Mouse (Mus musculus): ENCODE results near the gene Galc. TPM values are rescaled to one million over a fixed set of nuclear protein-coding genes. Genes with fewer than 3 reads are reported as not detected.

Galc gene
- polyA plus RNA-seq, 1 experiment from 2014 or later, result 13.9 TPM

GRCm38 (mm10) chr12:98265697-98266096, 6.4 kb upstream of the Galc start:
- no peaks in the 10 kb centered on the region for H3K9me3 ChIP-seq (ENCODE audit: control insufficient read depth, low read length)
- no peaks in the 10 kb centered on the region for H3K4me1 ChIP-seq (ENCODE audit: control insufficient read depth, insufficient read depth, low read length)
- ATAC-seq (ENCODE audit: low FRiP score, low TSS enrichment) (no peak), DNase-seq (no peak)
- WGBS, result 87% methylated on average over 9 of the region's 9 CpGs
- H3K9ac ChIP-seq (replicated peaks; ENCODE audit: low read length), result no peak overlapping the region
- H3K27ac ChIP-seq (replicated peaks; ENCODE audit: low read depth, low read length), result no peak overlapping the region
- H3K27me3 ChIP-seq (ENCODE audit: control insufficient read depth, insufficient read depth, low read length), result no peaks in the 10 kb centered on the region
- H3K4me2 ChIP-seq (ENCODE audit: low read length), result no peak overlapping the region
- no peak overlapping the region for H3K4me3 ChIP-seq (replicated peaks; ENCODE audit: low read depth, low read length)
- H3K36me3 ChIP-seq (ENCODE audit: control insufficient read depth, insufficient read depth, low read length), result no peaks in the 10 kb centered on the region

GRCm38 (mm10) chr12:98259518-98259852, 226 bp upstream of the Galc start:
- Histone ChIP-seq H3K9me3 (ENCODE audit: control insufficient read depth, low read length) (no peaks in the 10 kb centered on the region), H3K4me1 (ENCODE audit: control insufficient read depth, insufficient read depth, low read length) (peaks cover 4% of the 10 kb centered on the region; the same call in 1 of the 2 replicates), H3K36me3 (ENCODE audit: control insufficient read depth, insufficient read depth, low read length) (no peaks in the 10 kb centered on the region), H3K9ac (replicated peaks; ENCODE audit: low read length) (peak overlapping the region; percentile 94), H3K4me2 (ENCODE audit: low read length) (peak overlapping the region; percentile 70), H3K27ac (replicated peaks; ENCODE audit: low read depth, low read length) (peak overlapping the region; percentile 96), H3K4me3 (replicated peaks; ENCODE audit: low read depth, low read length) (peak overlapping the region; percentile 68), H3K27me3 (ENCODE audit: control insufficient read depth, insufficient read depth, low read length) (no peaks in the 10 kb centered on the region)
- WGBS, result 5% methylated on average over 12 of the region's 12 CpGs
- ATAC-seq (ENCODE audit: low FRiP score, low TSS enrichment) (peak; percentile 46), DNase-seq (no peak)

- no peak for ATAC-seq (ENCODE audit: low FRiP score, low TSS enrichment)
- no peaks in the 10 kb centered on the region for H3K9me3 ChIP-seq (ENCODE audit: control insufficient read depth, low read length)
- no peak for DNase-seq
- WGBS, result under 1% methylated on average over 8 of the region's 8 CpGs
- H3K27me3 ChIP-seq (ENCODE audit: control insufficient read depth, insufficient read depth, low read length), result no peaks in the 10 kb centered on the region
- peak overlapping the region; percentile 68 for H3K4me3 ChIP-seq (replicated peaks; ENCODE audit: low read depth, low read length)
- H3K4me1 ChIP-seq (ENCODE audit: control insufficient read depth, insufficient read depth, low read length), result peaks cover 4% of the 10 kb centered on the region; the same call in 1 of the 2 replicates
- peak overlapping the region; percentile 94 for H3K9ac ChIP-seq (replicated peaks; ENCODE audit: low read length)
- H3K27ac ChIP-seq (replicated peaks; ENCODE audit: low read depth, low read length), result peak overlapping the region; percentile 96
- H3K4me2 ChIP-seq (ENCODE audit: low read length), result peak overlapping the region; percentile 70
- no peaks in the 10 kb centered on the region for H3K36me3 ChIP-seq (ENCODE audit: control insufficient read depth, insufficient read depth, low read length)
These were observed 851 bp downstream of the Galc start for GRCm38 (mm10) chr12:98258371-98258844.

- H3K27me3 ChIP-seq (ENCODE audit: control insufficient read depth, insufficient read depth, low read length), result no peaks in the 10 kb centered on the region
- no peak overlapping the region for H3K4me2 ChIP-seq (ENCODE audit: low read length)
- H3K9ac ChIP-seq (replicated peaks; ENCODE audit: low read length), result no peak overlapping the region
- no peak overlapping the region for H3K4me3 ChIP-seq (replicated peaks; ENCODE audit: low read depth, low read length)
- 89% methylated on average over 13 of the region's 13 CpGs for WGBS
- peaks cover 11% of the 10 kb centered on the region; the same call in 1 of the 2 replicates for H3K36me3 ChIP-seq (ENCODE audit: control insufficient read depth, insufficient read depth, low read length)
- DNase-seq, result no peak
- no peak for ATAC-seq (ENCODE audit: low FRiP score, low TSS enrichment)
- H3K9me3 ChIP-seq (ENCODE audit: control insufficient read depth, low read length), result no peaks in the 10 kb centered on the region
- no peak overlapping the region for H3K27ac ChIP-seq (replicated peaks; ENCODE audit: low read depth, low read length)
- H3K4me1 ChIP-seq (ENCODE audit: control insufficient read depth, insufficient read depth, low read length), result peaks cover 4% of the 10 kb centered on the region; the same call in 1 of the 2 replicates
These were observed 3.8 kb downstream of the Galc start for GRCm38 (mm10) chr12:98255373-98255995.

DNA sequence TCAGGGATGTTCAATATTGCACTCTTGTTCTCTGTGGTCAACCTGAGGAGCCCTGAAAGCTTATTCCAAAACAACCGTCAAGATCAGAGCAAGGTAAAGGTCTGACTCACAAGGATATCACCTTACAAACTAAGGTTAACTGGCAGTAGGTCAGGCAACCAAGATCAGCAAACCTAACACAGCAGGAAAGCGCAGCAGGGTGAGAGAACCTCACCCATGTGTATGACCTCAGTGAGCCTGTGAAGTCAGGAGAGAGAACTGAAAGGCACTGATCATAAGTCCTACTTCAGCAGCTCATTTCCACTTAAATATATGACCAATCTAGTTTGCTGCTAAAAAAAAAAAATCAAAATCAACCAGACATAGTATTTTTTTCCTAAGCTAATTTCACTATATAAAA, 6.8 kb downstream of the Galc start:
- Histone ChIP-seq H3K4me3 (replicated peaks; ENCODE audit: low read depth, low read length) (no peak overlapping the region), H3K4me1 (ENCODE audit: control insufficient read depth, insufficient read depth, low read length) (no peaks in the 10 kb centered on the region), H3K9me3 (ENCODE audit: control insufficient read depth, low read length) (no peaks in the 10 kb centered on the region), H3K4me2 (ENCODE audit: low read length) (no peak overlapping the region), H3K27ac (replicated peaks; ENCODE audit: low read depth, low read length) (no peak overlapping the region), H3K36me3 (ENCODE audit: control insufficient read depth, insufficient read depth, low read length) (peaks cover 15% of the 10 kb centered on the region; the same call in 1 of the 2 replicates), H3K27me3 (ENCODE audit: control insufficient read depth, insufficient read depth, low read length) (no peaks in the 10 kb centered on the region), H3K9ac (replicated peaks; ENCODE audit: low read length) (no peak overlapping the region)
- DNase-seq (no peak), ATAC-seq (ENCODE audit: low FRiP score, low TSS enrichment) (no peak)
- WGBS, result 84% methylated on average over 2 of the region's 2 CpGs

DNA sequence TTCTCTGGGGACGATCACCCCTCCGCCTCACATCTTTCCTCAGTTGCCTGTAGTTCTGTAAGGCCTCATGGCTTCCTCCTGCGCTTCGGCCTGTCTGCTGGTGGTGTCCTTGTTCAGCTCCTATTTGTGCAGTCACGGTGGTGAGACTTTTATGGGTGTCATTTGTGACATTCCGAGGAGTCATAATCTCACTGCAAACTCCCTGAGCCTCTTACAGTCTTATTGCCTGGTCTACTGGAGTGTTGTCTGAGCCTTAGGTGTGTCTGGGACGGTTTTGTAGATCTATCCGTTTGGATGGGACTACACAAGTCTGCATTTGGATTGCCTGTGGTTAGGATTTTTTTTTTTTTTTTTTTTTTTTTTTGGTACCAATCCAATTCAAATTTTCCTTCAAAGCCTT, 8.9 kb downstream of the Galc start:
- no peaks in the 10 kb centered on the region for H3K9me3 ChIP-seq (ENCODE audit: control insufficient read depth, low read length)
- WGBS, result 93% methylated on average over 8 of the region's 8 CpGs
- no peak overlapping the region for H3K4me3 ChIP-seq (replicated peaks; ENCODE audit: low read depth, low read length)
- no peak for DNase-seq
- no peak overlapping the region for H3K27ac ChIP-seq (replicated peaks; ENCODE audit: low read depth, low read length)
- no peak for ATAC-seq (ENCODE audit: low FRiP score, low TSS enrichment)
- no peaks in the 10 kb centered on the region for H3K4me1 ChIP-seq (ENCODE audit: control insufficient read depth, insufficient read depth, low read length)
- H3K27me3 ChIP-seq (ENCODE audit: control insufficient read depth, insufficient read depth, low read length), result no peaks in the 10 kb centered on the region
- no peak overlapping the region for H3K9ac ChIP-seq (replicated peaks; ENCODE audit: low read length)
- H3K4me2 ChIP-seq (ENCODE audit: low read length), result no peak overlapping the region
- H3K36me3 ChIP-seq (ENCODE audit: control insufficient read depth, insufficient read depth, low read length), result peaks cover 15% of the 10 kb centered on the region; the same call in 1 of the 2 replicates

DNA sequence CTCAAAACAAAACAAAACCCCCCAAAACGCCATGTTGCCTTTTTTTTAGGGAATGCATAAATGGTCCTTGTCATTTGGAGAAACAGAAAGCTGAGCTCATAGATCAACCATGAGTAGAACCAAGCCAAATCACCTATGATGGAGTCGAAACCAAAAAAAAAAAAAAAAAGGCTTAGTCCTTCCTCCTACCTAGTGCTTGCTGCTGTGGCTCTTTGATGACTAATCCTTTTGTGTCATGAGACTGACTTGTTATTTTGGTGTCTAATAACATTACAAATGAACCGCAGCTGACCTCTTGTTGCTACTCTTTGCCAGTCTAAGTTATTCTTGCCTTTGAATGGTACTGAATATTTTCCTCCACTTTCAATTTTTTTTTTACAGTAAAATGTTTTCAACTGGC, 9.6 kb downstream of the Galc start:
- peaks cover 15% of the 10 kb centered on the region; the same call in 1 of the 2 replicates for H3K36me3 ChIP-seq (ENCODE audit: control insufficient read depth, insufficient read depth, low read length)
- H3K27ac ChIP-seq (replicated peaks; ENCODE audit: low read depth, low read length), result no peak overlapping the region
- DNase-seq, result no peak
- WGBS, result 72% methylated on average over 3 of the region's 3 CpGs
- no peaks in the 10 kb centered on the region for H3K27me3 ChIP-seq (ENCODE audit: control insufficient read depth, insufficient read depth, low read length)
- no peak overlapping the region for H3K4me3 ChIP-seq (replicated peaks; ENCODE audit: low read depth, low read length)
- H3K9me3 ChIP-seq (ENCODE audit: control insufficient read depth, low read length), result no peaks in the 10 kb centered on the region
- no peak overlapping the region for H3K4me2 ChIP-seq (ENCODE audit: low read length)
- no peak overlapping the region for H3K9ac ChIP-seq (replicated peaks; ENCODE audit: low read length)
- no peak for ATAC-seq (ENCODE audit: low FRiP score, low TSS enrichment)
- H3K4me1 ChIP-seq (ENCODE audit: control insufficient read depth, insufficient read depth, low read length), result no peaks in the 10 kb centered on the region

DNA sequence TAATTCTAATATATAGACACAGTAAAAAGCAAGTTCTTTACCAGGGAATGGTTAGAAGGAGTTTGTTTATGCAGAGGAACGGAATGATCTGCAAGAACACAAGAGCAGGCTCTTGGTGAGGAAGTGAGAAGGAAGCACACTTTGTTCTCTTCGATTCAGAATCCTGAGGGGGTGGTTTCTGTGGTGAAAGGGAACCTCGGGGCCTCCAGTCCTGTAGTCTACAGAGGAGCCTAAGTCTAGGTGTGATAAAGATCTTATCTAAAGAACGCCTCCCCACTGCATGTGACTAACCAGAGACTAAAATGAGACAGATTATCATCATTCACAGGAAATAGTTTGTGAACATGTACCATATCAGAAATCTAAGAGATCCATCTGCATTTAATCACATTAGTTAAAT, 12.4 kb downstream of the Galc start:
- no peak for DNase-seq
- Histone ChIP-seq H3K9me3 (ENCODE audit: control insufficient read depth, low read length) (no peaks in the 10 kb centered on the region), H3K4me3 (replicated peaks; ENCODE audit: low read depth, low read length) (no peak overlapping the region), H3K27me3 (ENCODE audit: control insufficient read depth, insufficient read depth, low read length) (no peaks in the 10 kb centered on the region), H3K4me2 (ENCODE audit: low read length) (no peak overlapping the region), H3K27ac (replicated peaks; ENCODE audit: low read depth, low read length) (no peak overlapping the region), H3K36me3 (ENCODE audit: control insufficient read depth, insufficient read depth, low read length) (peaks cover 12% of the 10 kb centered on the region; the same call in 1 of the 2 replicates), H3K4me1 (ENCODE audit: control insufficient read depth, insufficient read depth, low read length) (no peaks in the 10 kb centered on the region), H3K9ac (replicated peaks; ENCODE audit: low read length) (no peak overlapping the region)
- 90% methylated on average over 4 of the region's 4 CpGs for WGBS
- ATAC-seq (ENCODE audit: low FRiP score, low TSS enrichment), result no peak

DNA sequence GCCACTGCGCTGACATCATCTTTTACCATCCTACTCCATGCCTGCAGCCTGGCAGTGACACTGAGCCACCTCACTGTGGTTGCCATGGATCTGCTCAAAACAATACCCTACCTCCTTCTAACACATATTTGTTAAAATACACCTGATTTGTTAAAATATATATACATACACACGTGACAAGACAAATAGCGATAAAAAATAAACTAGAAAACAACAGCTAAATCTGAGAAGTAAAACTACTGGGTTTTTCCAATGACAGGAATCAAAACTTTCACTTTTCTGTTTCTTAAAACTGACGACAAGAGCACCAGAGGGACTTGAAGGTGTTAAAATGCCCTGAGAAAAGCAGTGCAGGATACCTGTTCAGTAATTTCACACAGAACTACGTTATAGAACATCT, 14.4 kb downstream of the Galc start:
- Histone ChIP-seq H3K4me1 (ENCODE audit: control insufficient read depth, insufficient read depth, low read length) (no peaks in the 10 kb centered on the region), H3K36me3 (ENCODE audit: control insufficient read depth, insufficient read depth, low read length) (0 out of 2 replicates have a peak, but pooled peaks cover 2% of the 10 kb centered on the region), H3K9me3 (ENCODE audit: control insufficient read depth, low read length) (no peaks in the 10 kb centered on the region), H3K9ac (replicated peaks; ENCODE audit: low read length) (no peak overlapping the region), H3K4me3 (replicated peaks; ENCODE audit: low read depth, low read length) (no peak overlapping the region), H3K27ac (replicated peaks; ENCODE audit: low read depth, low read length) (no peak overlapping the region), H3K27me3 (ENCODE audit: control insufficient read depth, insufficient read depth, low read length) (no peaks in the 10 kb centered on the region), H3K4me2 (ENCODE audit: low read length) (no peak overlapping the region)
- DNase-seq, result no peak
- no peak for ATAC-seq (ENCODE audit: low FRiP score, low TSS enrichment)
- WGBS, result 93% methylated on average over 5 of the region's 5 CpGs
